Mouse (Mus musculus): ENCODE results near the gene Vmn1r56.
"Not testable (repeated sequence)": the region's sequence is repeated elsewhere in the genome, so short reads cannot be mapped to it uniquely, and the experiment has no call there.

Gene Vmn1r56

DNA sequence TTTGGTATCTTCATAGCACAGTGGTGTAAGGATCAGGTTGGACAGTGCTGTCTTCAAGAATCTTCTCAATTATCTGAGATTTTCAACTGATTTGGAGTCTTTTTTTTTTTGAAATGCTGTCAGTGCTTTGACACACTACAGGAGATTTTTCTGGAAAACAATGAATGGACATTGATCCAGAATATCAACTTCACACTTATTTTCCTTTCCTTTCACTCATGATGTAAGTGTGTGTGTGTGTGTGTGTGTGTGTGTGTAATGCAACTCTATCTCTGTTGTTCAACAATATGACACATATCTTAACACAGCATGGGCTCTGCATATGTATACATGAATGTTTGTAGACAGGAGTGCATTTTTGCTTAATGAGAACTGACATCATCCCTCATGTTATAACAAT is at the start of gene Vmn1r56:
Gene Vmn1r56, minus strand, starts transcription at position 101 of the 400 bp plus-strand sequence.
- DNase-seq (ENCODE audit: extremely low spot score, low read depth, low spot score) = not testable (repeated sequence)

DNA sequence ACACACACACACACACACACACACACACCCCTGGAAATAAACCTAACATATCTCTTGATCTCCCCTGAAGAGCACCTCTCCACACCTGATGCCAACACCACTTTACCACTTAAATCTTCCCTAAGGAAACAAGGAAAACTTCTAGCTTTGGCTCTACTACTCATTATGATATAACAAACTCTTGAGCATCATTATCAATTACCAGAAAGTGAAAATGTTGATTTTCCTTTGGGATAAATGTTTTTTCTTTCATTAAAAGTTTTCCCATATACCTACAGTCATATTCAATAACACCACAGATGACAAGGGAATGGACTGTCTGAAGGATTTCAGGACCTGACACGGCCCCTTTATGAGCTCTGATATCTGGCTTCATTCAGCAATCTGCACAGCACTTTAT is 21.6 kb upstream of the Vmn1r56 start, which contains the start of gene Vmn1r57:
Gene Vmn1r57, plus strand, starts transcription at position 301 of the 400 bp plus-strand sequence.
- not testable (repeated sequence) for DNase-seq (ENCODE audit: extremely low spot score, low read depth, low spot score)

GRCm38 (mm10) chr7:5149570-5149969 is 47.0 kb downstream of the Vmn1r56 start, which contains the start of gene Vmn1r55:
Vmn1r55 (minus strand) TSS chr7:5149670.
- DNase-seq (ENCODE audit: extremely low spot score, low read depth, low spot score) = not testable (repeated sequence)

Measured in hindlimb bud, embryonic 11.5 days (tissue).